Mouse (Mus musculus) MEL (cell line): ENCODE measurements around the gene Ttll11. TPM values are rescaled to one million over a fixed set of nuclear protein-coding genes. Genes with fewer than 3 reads are reported as not detected.

Source experiments
- DNase-seq: peaks from one replicate; pipeline ENCODE4 v3.0.0; 2011; ENCODE audit warnings: low read depth, low spot score
- H3K27ac ChIP-seq: 2 replicates; pipeline ENCODE4 v1.5.1; 2012; ENCODE audit warnings: low read depth, mild to moderate bottlenecking, control low read depth, low read length, moderate library complexity; ENCODE audit not compliant: control insufficient read depth
- H3K27me3 ChIP-seq, 2 experiments: fragments of 150-350 bp in 1 of 2; sonication (generic) in 1 of 2; 2 replicates each; pipeline ENCODE4 v1.6.1; 2012; ENCODE audit warnings: low read length in 2 of 2, mild to moderate bottlenecking in 2 of 2, improper control_type of control experiment in 1 of 2, moderate library complexity in 1 of 2; ENCODE audit not compliant: insufficient read depth in 2 of 2, control insufficient read depth in 1 of 2
- H3K36me3 ChIP-seq, 2 experiments: 2 replicates each; pipeline ENCODE4 v1.6.1; 2012 to 2014; ENCODE audit warnings: low read length in 2 of 2, improper control_type of control experiment in 1 of 2, inconsistent platforms in 1 of 2, mild to moderate bottlenecking in 1 of 2; ENCODE audit not compliant: insufficient read depth in 2 of 2, control insufficient read depth in 1 of 2
- H3K4me1 ChIP-seq, 2 experiments: fragments of 150-350 bp in 1 of 2; sonication (generic) in 1 of 2; 2 replicates each; pipeline ENCODE4 v1.6.1; 2012; ENCODE audit warnings: low read length in 2 of 2, improper control_type of control experiment in 1 of 2, mild to moderate bottlenecking in 1 of 2; ENCODE audit not compliant: insufficient read depth in 2 of 2, control insufficient read depth in 1 of 2
- H3K4me3 ChIP-seq, 2 experiments: fragments of 150-350 bp in 1 of 2; sonication (generic) in 1 of 2; 2 replicates each; pipeline ENCODE4 v1.5.1; 2012; ENCODE audit warnings: low read depth in 2 of 2, low read length in 2 of 2, mild to moderate bottlenecking in 2 of 2, moderate library complexity in 2 of 2, control low read depth in 1 of 2, improper control_type of control experiment in 1 of 2; ENCODE audit not compliant: control insufficient read depth in 1 of 2, insufficient read depth in 1 of 2
- H3K79me2 ChIP-seq: 2 replicates; pipeline ENCODE4 v1.6.1; 2012; ENCODE audit warnings: mild to moderate bottlenecking, low read length, moderate library complexity; ENCODE audit not compliant: control insufficient read depth, poor library complexity, insufficient read depth
- H3K9ac ChIP-seq: 2 replicates; pipeline ENCODE4 v1.6.1; 2012; ENCODE audit warnings: low read depth, mild to moderate bottlenecking, control low read depth, low read length, moderate library complexity; ENCODE audit not compliant: control insufficient read depth, poor library complexity, severe bottlenecking
- H3K9me3 ChIP-seq: fragments of 150-350 bp; sonication (generic); replicated peaks from 2 replicates; pipeline ENCODE4 v1.6.1; 2012; ENCODE audit warnings: mild to moderate bottlenecking, low read length, improper control_type of control experiment, moderate library complexity; ENCODE audit not compliant: insufficient read depth
- CHD1 ChIP-seq: IDR thresholded peaks from 2 replicates; pipeline ENCODE4 v1.6.1; 2012; ENCODE audit warnings: low read depth, mild to moderate bottlenecking, inconsistent platforms, low read length, improper control_type of control experiment
- CTCF ChIP-seq, 3 experiments: IDR thresholded peaks in 2 of 3; conservative IDR thresholded peaks in 1 of 3; 2 replicates each; pipeline ENCODE4 v1.5.1; 2011 to 2012; ENCODE audit warnings: low read length in 3 of 3, low read depth in 2 of 3, mild to moderate bottlenecking in 2 of 3, improper control_type of control experiment in 1 of 3, inconsistent platforms in 1 of 3, mixed read lengths in 1 of 3, moderate library complexity in 1 of 3; ENCODE audit not compliant: control insufficient read depth in 1 of 3, insufficient read depth in 1 of 3, poor library complexity in 1 of 3, severe bottlenecking in 1 of 3
- EP300 ChIP-seq, 2 experiments: IDR thresholded peaks; 2 replicates each; pipeline ENCODE4 v1.6.1; 2011; ENCODE audit warnings: improper control_type of control experiment in 2 of 2, low read length in 2 of 2, low read depth in 1 of 2, mild to moderate bottlenecking in 1 of 2
- GABPA ChIP-seq: IDR thresholded peaks from 2 replicates; pipeline ENCODE4 v1.6.1; 2012; ENCODE audit warnings: low read depth, mild to moderate bottlenecking, inconsistent platforms, low read length, improper control_type of control experiment, moderate library complexity
- GATA1 ChIP-seq: IDR thresholded peaks from 2 replicates; pipeline ENCODE4 v1.6.1; 2011; ENCODE audit warnings: low read depth, low read length, improper control_type of control experiment
- JUND ChIP-seq: IDR thresholded peaks from 2 replicates; pipeline ENCODE4 v1.6.1; 2011; ENCODE audit warnings: low read depth, mild to moderate bottlenecking, improper control_type of control experiment, low read length
- MAFK ChIP-seq: IDR thresholded peaks from 2 replicates; pipeline ENCODE4 v1.6.1; 2011; ENCODE audit warnings: low read depth, mild to moderate bottlenecking, low read length, improper control_type of control experiment, borderline replicate concordance
- MAZ ChIP-seq: IDR thresholded peaks from 2 replicates; pipeline ENCODE4 v1.6.1; 2012; ENCODE audit warnings: low read depth, mild to moderate bottlenecking, inconsistent platforms, low read length, improper control_type of control experiment
- MEF2A ChIP-seq: IDR thresholded peaks from 2 replicates; pipeline ENCODE4 v1.6.1; 2014; ENCODE audit warnings: low read depth, mild to moderate bottlenecking, inconsistent platforms, low read length, improper control_type of control experiment; ENCODE audit not compliant: poor library complexity, insufficient replicate concordance, severe bottlenecking; ENCODE audit errors: extremely low read depth
- MXI1 ChIP-seq: IDR thresholded peaks from 2 replicates; pipeline ENCODE4 v1.6.1; 2011; ENCODE audit warnings: mild to moderate bottlenecking, low read depth, low read length, improper control_type of control experiment
- MYB ChIP-seq: IDR thresholded peaks from 2 replicates; pipeline ENCODE4 v1.6.1; 2011; ENCODE audit warnings: mild to moderate bottlenecking, low read depth, low read length, improper control_type of control experiment
- MYC ChIP-seq: IDR thresholded peaks from 2 replicates; pipeline ENCODE4 v1.6.1; 2011; ENCODE audit warnings: low read depth, mild to moderate bottlenecking, low read length, improper control_type of control experiment, moderate library complexity
- NELFE ChIP-seq: IDR thresholded peaks from 2 replicates; pipeline ENCODE4 v1.6.1; 2011; ENCODE audit warnings: low read depth, low read length, improper control_type of control experiment
- NRF1 ChIP-seq: IDR thresholded peaks from 2 replicates; pipeline ENCODE4 v1.6.1; 2014; ENCODE audit warnings: low read depth, mild to moderate bottlenecking, inconsistent platforms, low read length, improper control_type of control experiment, moderate library complexity; ENCODE audit not compliant: poor library complexity, insufficient read depth, severe bottlenecking
- POLR2A ChIP-seq, 2 experiments: IDR thresholded peaks; 2 replicates each; pipeline ENCODE4 v1.6.1; 2011 to 2012; ENCODE audit warnings: low read length in 2 of 2, mild to moderate bottlenecking in 2 of 2, control low read depth in 1 of 2, improper control_type of control experiment in 1 of 2, low read depth in 1 of 2, moderate library complexity in 1 of 2; ENCODE audit not compliant: control insufficient read depth in 1 of 2, insufficient read depth in 1 of 2, poor library complexity in 1 of 2
- POLR2AphosphoS2 ChIP-seq: IDR thresholded peaks from 2 replicates; pipeline ENCODE4 v1.6.1; 2011; ENCODE audit warnings: low read length, improper control_type of control experiment
- SIN3A ChIP-seq: IDR thresholded peaks from 2 replicates; pipeline ENCODE4 v1.6.1; 2012; ENCODE audit warnings: low read length, improper control_type of control experiment, inconsistent platforms
- SMC3 ChIP-seq: IDR thresholded peaks from 2 replicates; pipeline ENCODE4 v1.6.1; 2011; ENCODE audit warnings: low read depth, low read length, improper control_type of control experiment
- TCF12 ChIP-seq: IDR thresholded peaks from 2 replicates; pipeline ENCODE4 v1.6.1; 2014; ENCODE audit warnings: low read depth, mild to moderate bottlenecking, inconsistent platforms, low read length, improper control_type of control experiment, moderate library complexity
- UBTF ChIP-seq: IDR thresholded peaks from 2 replicates; pipeline ENCODE4 v1.6.1; 2012; ENCODE audit warnings: low read depth, mild to moderate bottlenecking, inconsistent platforms, low read length, improper control_type of control experiment, moderate library complexity, borderline replicate concordance; ENCODE audit not compliant: insufficient read depth
- USF1 ChIP-seq: IDR thresholded peaks from 2 replicates; pipeline ENCODE4 v1.6.1; 2014; ENCODE audit warnings: low read depth, mild to moderate bottlenecking, inconsistent platforms, low read length, improper control_type of control experiment, moderate library complexity
- USF2 ChIP-seq, 2 experiments: IDR thresholded peaks; 2 replicates each; pipeline ENCODE4 v1.6.1; 2011 to 2012; ENCODE audit warnings: improper control_type of control experiment in 2 of 2, low read length in 2 of 2, borderline replicate concordance in 1 of 2, inconsistent platforms in 1 of 2, low read depth in 1 of 2, mild to moderate bottlenecking in 1 of 2; ENCODE audit not compliant: insufficient read depth in 1 of 2
- ZKSCAN1 ChIP-seq: IDR thresholded peaks from 2 replicates; pipeline ENCODE4 v1.6.1; 2012; ENCODE audit warnings: low read depth, mild to moderate bottlenecking, inconsistent platforms, low read length, improper control_type of control experiment, moderate library complexity
- polyA plus RNA-seq, 2 experiments: library from polyadenylated mRNA; stranded (reverse) in 1 of 2; unstranded in 1 of 2; fragments of >175 nt in 1 of 2; fragments of >200 nt in 1 of 2; gene quantifications; 2 replicates each; pipeline versions ENCODE4 v1.2.1 to v1.2.4; 2012; ENCODE audit warnings: low replicate concordance in 2 of 2, low read depth in 1 of 2; ENCODE audit not compliant: insufficient read length in 2 of 2, insufficient read depth in 1 of 2, missing spikeins in 1 of 2
- total RNA-seq: library from RNA; depleted of rRNA; stranded (reverse); fragments of 300-350 nt; gene quantifications from 2 replicates; pipeline ENCODE4 v1.2.3, GENCODE M21; 2012

Ttll11 gene
- total and polyA plus RNA-seq, 3 experiments: 1.2 to 2.5 TPM; not detected in 1

- H3K9ac ChIP-seq: peak overlapping the region; percentile 3; the same call in 1 of the 2 replicates
- no peak overlapping the region for H3K27ac ChIP-seq
- peaks cover 25% of the 10 kb centered on the region for H3K79me2 ChIP-seq
- no peaks in the 10 kb centered on the region for H3K9me3 ChIP-seq
- no peaks in the 10 kb centered on the region for H3K27me3 ChIP-seq
- peaks cover 5 to 24% of the 10 kb centered on the region in 2 experiments for H3K4me1 ChIP-seq
- TF ChIP-seq MAZ (no peak), MXI1 (no peak), USF2 (IDR thresholded peaks at IDR 0.05; ENCODE audit: borderline replicate concordance in 1 of 2, insufficient read depth in 1 of 2, low read depth in 1 of 2, low read length in 2 of 2) (no peak), ZKSCAN1 (no peak), TCF12 (0 out of 2 replicates have a peak, but pooled peaks have one; percentile 18), MYB (no peak), SIN3A (peak; percentile 26; the same call in 1 of the 2 replicates), SMC3 (no peak), GABPA (no peak), GATA1 (peak; percentile 55), MEF2A (no peak), USF1 (no peak), NELFE (no peak), EP300 (IDR thresholded peaks at IDR 0.05; ENCODE audit: low read depth in 1 of 2, low read length in 2 of 2) (0 out of 4 replicates have a peak, but pooled peaks of 1 of the 2 experiments have one; percentile 27)
- DNase-seq: peak; percentile 57
- peaks cover 0 to 24% of the 10 kb centered on the region in 2 experiments; a peak in 2 of 4 replicates for H3K36me3 ChIP-seq
- H3K4me3 ChIP-seq: peak overlapping the region; percentile 78 to 86
These were observed 2.0 kb downstream of the Ttll11 start for GRCm38 (mm10) chr2:35977749-35978148.

DNA sequence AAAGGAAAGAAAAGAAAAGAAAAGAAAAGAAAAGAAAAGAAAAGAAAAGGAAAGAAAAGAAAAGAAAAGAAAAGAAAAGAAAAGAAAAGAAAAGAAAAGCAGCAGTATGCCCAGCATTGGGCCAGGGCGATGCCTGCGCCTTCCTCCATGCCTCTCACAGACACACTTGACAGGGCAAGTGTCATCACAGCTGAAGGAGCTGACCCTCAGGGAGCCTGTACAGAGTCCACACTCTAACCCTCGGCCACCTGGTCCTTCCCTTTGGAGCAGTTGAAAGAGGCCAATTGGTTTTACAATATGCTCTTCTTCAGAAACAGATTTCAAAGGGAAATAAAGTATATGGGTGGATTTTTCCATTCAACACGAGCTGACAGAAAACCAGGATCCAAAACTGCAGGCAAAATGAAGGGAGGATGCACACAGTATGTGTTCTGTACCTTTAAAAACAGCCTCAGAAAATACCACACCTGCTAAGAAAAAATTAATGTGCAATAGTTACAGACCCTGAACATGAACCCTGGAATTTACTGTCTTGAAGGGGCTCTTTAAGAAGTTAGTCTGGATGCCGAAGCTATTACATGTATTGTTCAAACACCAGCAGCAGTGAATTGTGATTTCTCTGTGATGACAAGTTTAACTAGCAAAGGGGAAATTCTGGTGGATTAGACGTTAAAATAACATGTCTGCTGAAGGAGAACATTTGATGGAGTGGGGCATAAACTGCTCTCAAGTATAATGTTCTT lies 7.3 kb downstream of the Ttll11 start:
- Histone ChIP-seq H3K79me2 (peaks cover 5% of the 10 kb centered on the region; the same call in 1 of the 2 replicates), H3K27ac (no peak overlapping the region), H3K27me3 (no peaks in the 10 kb centered on the region), H3K9me3 (no peaks in the 10 kb centered on the region), H3K9ac (no peak overlapping the region), H3K36me3 (peaks cover 0 to 3% of the 10 kb centered on the region in 2 experiments; a peak in 2 of 4 replicates), H3K4me3 (no peak overlapping the region), H3K4me1 (peaks cover 0 to 5% of the 10 kb centered on the region in 2 experiments; a peak in 2 of 4 replicates)
- no peak for TF ChIP-seq NRF1
- TF ChIP-seq JUND: no peak
- no peak for TF ChIP-seq CHD1
- TF ChIP-seq UBTF: no peak
- TF ChIP-seq POLR2AphosphoS2: no peak
- no peak for TF ChIP-seq MAZ
- no peak for TF ChIP-seq SIN3A
- no peak for TF ChIP-seq GABPA
- TF ChIP-seq NELFE: no peak
- no peak for TF ChIP-seq MAFK
- no peak for TF ChIP-seq USF2 (IDR thresholded peaks at IDR 0.05; ENCODE audit: borderline replicate concordance in 1 of 2, insufficient read depth in 1 of 2, low read depth in 1 of 2, low read length in 2 of 2)
- TF ChIP-seq ZKSCAN1: no peak
- no peak for TF ChIP-seq SMC3
- TF ChIP-seq MXI1: no peak
- TF ChIP-seq POLR2A (IDR thresholded peaks at IDR 0.05; ENCODE audit: control insufficient read depth in 1 of 2, insufficient read depth in 1 of 2, low read depth in 1 of 2, low read length in 2 of 2, poor library complexity in 1 of 2): no peak
- TF ChIP-seq TCF12: no peak
- no peak for TF ChIP-seq MYC
- TF ChIP-seq CTCF (IDR thresholded peaks at IDR 0.05 in 2 of 3, conservative IDR thresholded peaks at IDR 0.05 in 1 of 3; ENCODE audit: control insufficient read depth in 1 of 3, insufficient read depth in 1 of 3, low read depth in 2 of 3, low read length in 3 of 3, poor library complexity in 1 of 3, severe bottlenecking in 1 of 3): no peak
- DNase-seq: no peak
